Mouse (Mus musculus) layer of hippocampus, postnatal 14 days (tissue): ENCODE data around the gene Itpr1. TPM values are rescaled to one million over a fixed set of nuclear protein-coding genes. Genes with fewer than 3 reads are reported as not detected.

ENCODE experiments used
- DNase-seq, 2 experiments: peaks; one replicate each; pipeline ENCODE4 v3.0.0; 2021 to 2022; ENCODE audit warnings: low spot score in 2 of 2, mixed read lengths in 1 of 2
- total RNA-seq, 2 experiments: library from RNA; stranded (reverse); gene quantifications; 2 replicates each; pipeline ENCODE4 v1.2.3; 2021

Itpr1 gene
- total RNA-seq, 2 experiments from 2014 or later: 132 to 141 TPM

GRCm38 (mm10) chr6:108434816-108435215 is 221.9 kb downstream of the Itpr1 start:
- no peak for DNase-seq

GRCm38 (mm10) chr6:108435467-108435866 is 222.6 kb downstream of the Itpr1 start:
- DNase-seq: no peak

GRCm38 (mm10) chr6:108436608-108437007 is 223.7 kb downstream of the Itpr1 start:
- no peak for DNase-seq

GRCm38 (mm10) chr6:108441290-108441689 is 228.4 kb downstream of the Itpr1 start:
- DNase-seq: no peak

- no peak for DNase-seq
These were observed 229.4 kb downstream of the Itpr1 start for GRCm38 (mm10) chr6:108442291-108442690.

GRCm38 (mm10) chr6:108444435-108444834 is 231.5 kb downstream of the Itpr1 start:
- DNase-seq: peak; percentile 55 to 71

GRCm38 (mm10) chr6:108445006-108445405 is 232.1 kb downstream of the Itpr1 start:
- no peak for DNase-seq

- no peak for DNase-seq
These were observed 233.9 kb downstream of the Itpr1 start for GRCm38 (mm10) chr6:108446766-108447165.

- peak in 1 of 2 experiments; percentile 49 for DNase-seq
These were observed 234.4 kb downstream of the Itpr1 start for GRCm38 (mm10) chr6:108447179-108447845.

- no peak for DNase-seq
These were observed 235.3 kb downstream of the Itpr1 start for GRCm38 (mm10) chr6:108448016-108448735.

GRCm38 (mm10) chr6:108448864-108449263 is 236.0 kb downstream of the Itpr1 start:
- DNase-seq: no peak

- DNase-seq: no peak
These were observed 238.6 kb downstream of the Itpr1 start for GRCm38 (mm10) chr6:108451536-108451935.

- no peak for DNase-seq
These were observed 240.7 kb downstream of the Itpr1 start for GRCm38 (mm10) chr6:108453618-108454017.

GRCm38 (mm10) chr6:108454061-108454891 is 241.4 kb downstream of the Itpr1 start:
- DNase-seq: peak in 1 of 2 experiments; percentile 81

- no peak for DNase-seq
These were observed 242.3 kb downstream of the Itpr1 start for GRCm38 (mm10) chr6:108454979-108455836.

GRCm38 (mm10) chr6:108456231-108457062 is 243.6 kb downstream of the Itpr1 start:
- DNase-seq: peak in 1 of 2 experiments; percentile 57

- peak in 1 of 2 experiments; percentile 61 for DNase-seq
These were observed 244.1 kb downstream of the Itpr1 start for GRCm38 (mm10) chr6:108457063-108457405.

GRCm38 (mm10) chr6:108457516-108458181 is 244.8 kb downstream of the Itpr1 start:
- DNase-seq: no peak

GRCm38 (mm10) chr6:108458182-108458571 is 245.3 kb downstream of the Itpr1 start:
- DNase-seq: no peak
